Mouse (Mus musculus): ENCODE results near the gene Opn5.

DNA sequence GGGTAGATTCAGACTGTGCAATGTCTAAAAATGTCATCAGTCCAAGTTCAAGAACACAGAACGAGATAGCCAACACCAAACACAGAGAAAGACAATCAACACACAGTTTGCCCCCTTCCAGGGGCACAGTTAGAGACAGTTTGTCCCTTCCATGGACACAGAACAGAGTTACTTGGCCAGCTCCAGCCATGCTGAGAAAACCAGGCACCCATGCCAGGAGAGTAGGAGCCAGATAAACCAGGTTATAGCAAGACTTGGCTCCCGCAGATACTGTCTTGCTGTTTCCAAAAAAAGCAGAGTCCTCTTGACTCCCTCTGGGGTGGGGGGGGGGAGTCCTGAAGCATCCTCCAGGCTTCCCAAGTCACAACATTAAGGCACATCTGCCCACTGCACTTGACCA is 19.0 kb upstream of the Opn5 start:
- TF ChIP-seq CTCF (conservative IDR thresholded peaks at IDR 0.05; ENCODE audit: low read length) = no peak
- no peak for TF ChIP-seq NANOG (IDR thresholded peaks at IDR 0.05; ENCODE audit: borderline replicate concordance, low read length)

Measured in E14TG2a.4 (cell line).